Mouse (Mus musculus) bone marrow macrophage, adult 2 months (primary cell): ENCODE data around the gene Rhou.

Experiments
- CTCF ChIP-seq: IDR thresholded peaks from 2 replicates; pipeline ENCODE4 v1.5.1; 2012; ENCODE audit warnings: low read depth, mild to moderate bottlenecking, low read length, moderate library complexity
- POLR2A ChIP-seq: IDR thresholded peaks from 2 replicates; pipeline ENCODE4 v1.6.1; 2012; ENCODE audit warnings: mild to moderate bottlenecking, low read depth, low read length, borderline replicate concordance

GRCm38 (mm10) chr8:123668681-123669080, 15.0 kb downstream of the Rhou start:
- TF ChIP-seq POLR2A (no peak), CTCF (no peak)
